Mouse (Mus musculus) forebrain, embryonic 15.5 days (tissue): ENCODE measurements around the gene Ncbp3. TPM values are rescaled to one million over a fixed set of nuclear protein-coding genes. Genes with fewer than 3 reads are reported as not detected.

Experiments used
- ATAC-seq: fragments of 200-750 bp; cut with Nextera tagmentation; replicated peaks from 2 replicates; pipeline ENCODE4 v1.8.0; 2017; ENCODE audit warnings: mild to moderate bottlenecking, moderate TSS enrichment, moderate library complexity
- H3K27ac ChIP-seq: fragments of 300-500 bp; sonication (generic); replicated peaks from 2 replicates; pipeline ENCODE4 v1.5.1; 2015; ENCODE audit warnings: mild to moderate bottlenecking, inconsistent platforms
- H3K27me3 ChIP-seq: fragments of 300-500 bp; sonication (generic); 2 replicates; pipeline ENCODE4 v1.6.1; 2015; ENCODE audit warnings: inconsistent platforms
- H3K36me3 ChIP-seq: fragments of 300-500 bp; sonication (generic); 2 replicates; pipeline ENCODE4 v1.6.1; 2015; ENCODE audit warnings: mild to moderate bottlenecking, inconsistent platforms
- H3K4me1 ChIP-seq: fragments of 300-500 bp; sonication (generic); 2 replicates; pipeline ENCODE4 v1.6.1; 2015; ENCODE audit warnings: inconsistent platforms
- H3K4me2 ChIP-seq: fragments of 300-500 bp; sonication (generic); replicated peaks from 2 replicates; pipeline ENCODE4 v1.6.1; 2015; ENCODE audit warnings: mild to moderate bottlenecking, inconsistent platforms
- H3K4me3 ChIP-seq: fragments of 300-500 bp; sonication (generic); 2 replicates; pipeline ENCODE4 v1.5.1; 2015; ENCODE audit warnings: mild to moderate bottlenecking, inconsistent platforms
- H3K9ac ChIP-seq: fragments of 300-500 bp; sonication (generic); replicated peaks from 2 replicates; pipeline ENCODE4 v1.6.1; 2015; ENCODE audit warnings: mild to moderate bottlenecking, inconsistent platforms
- H3K9me3 ChIP-seq: fragments of 300-500 bp; sonication (generic); 2 replicates; pipeline ENCODE4 v1.6.1; 2016; ENCODE audit warnings: inconsistent platforms
- WGBS: fragments of 180-500 bp; shearing (Covaris S2); methylation state at CpG from one replicate; pipeline ENCODE4 v1.1.7; 2015; ENCODE audit warnings: mixed read lengths; 5-methylcytosine and 5-hydroxymethylcytosine counted together
- polyA plus RNA-seq: library from polyadenylated mRNA; unstranded; fragments of >200 nt; fragmentation: Nextera tagmentation; extraction: Ambion mirVana; gene quantifications from 2 replicates; pipeline ENCODE4 v1.2.1, GENCODE M21; 2015

Ncbp3 gene
- polyA plus RNA-seq, 1 experiment from 2014 or later: 11.1 TPM

DNA sequence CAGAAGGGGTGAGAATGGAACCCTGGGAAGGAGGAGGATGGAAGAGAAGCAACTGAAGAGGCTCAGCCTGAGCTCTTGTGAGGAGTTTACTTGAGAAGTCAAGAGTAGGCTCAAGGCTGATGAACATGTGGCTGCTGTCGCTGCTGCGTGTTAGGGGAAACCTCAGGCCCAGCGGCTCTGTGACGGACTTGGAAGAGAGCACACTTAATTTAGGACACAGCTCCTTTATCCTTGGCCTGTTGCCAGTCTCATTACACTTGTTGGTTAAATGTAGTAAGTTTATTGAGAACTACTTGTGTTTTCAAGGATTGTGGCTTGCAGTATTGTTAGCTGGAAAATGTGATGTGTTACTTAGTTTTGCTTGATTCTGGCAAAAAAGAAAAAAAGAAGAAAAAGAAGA lies 29.1 kb downstream of the Ncbp3 start:
- H3K27me3 ChIP-seq: no peaks in the 10 kb centered on the region
- peaks cover 81% of the 10 kb centered on the region for H3K36me3 ChIP-seq
- no peaks in the 10 kb centered on the region for H3K9me3 ChIP-seq
- WGBS: 57% methylated on average over 4 of the region's 4 CpGs
- H3K9ac ChIP-seq: no peak overlapping the region
- no peak overlapping the region for H3K4me3 ChIP-seq
- no peaks in the 10 kb centered on the region for H3K4me1 ChIP-seq
- H3K4me2 ChIP-seq: no peak overlapping the region
- no peak for ATAC-seq
- no peak overlapping the region for H3K27ac ChIP-seq

DNA sequence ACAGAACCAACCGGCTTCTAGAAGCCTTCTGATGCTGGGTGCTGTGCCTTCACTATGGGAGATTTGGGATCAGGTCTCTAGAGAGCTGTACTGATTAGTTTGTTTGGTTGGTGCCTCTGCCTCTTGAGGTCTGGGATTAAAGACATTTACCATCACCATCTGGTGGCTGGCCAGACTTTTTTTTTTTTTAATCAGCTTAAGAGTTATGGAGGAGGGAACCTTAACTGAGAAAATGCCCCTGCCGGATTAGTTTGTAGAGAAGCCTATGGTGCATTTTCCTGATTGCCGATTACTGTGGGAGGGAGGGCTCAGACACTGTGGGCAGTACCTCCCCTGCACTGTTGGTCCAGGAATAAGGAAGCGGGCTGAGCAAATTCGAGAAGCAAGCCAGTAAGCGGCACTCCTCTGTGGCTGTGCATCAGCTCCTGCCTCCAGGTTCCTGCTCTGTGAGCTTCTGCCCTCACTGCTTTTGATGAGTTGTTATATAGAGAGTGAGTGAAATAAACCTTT lies 29.7 kb downstream of the Ncbp3 start:
- WGBS: 82% methylated on average over 6 of the region's 6 CpGs
- H3K4me1 ChIP-seq: no peaks in the 10 kb centered on the region
- no peak overlapping the region for H3K4me3 ChIP-seq
- H3K9ac ChIP-seq: no peak overlapping the region
- no peak overlapping the region for H3K27ac ChIP-seq
- no peaks in the 10 kb centered on the region for H3K9me3 ChIP-seq
- H3K36me3 ChIP-seq: peaks cover 85% of the 10 kb centered on the region
- H3K27me3 ChIP-seq: no peaks in the 10 kb centered on the region
- H3K4me2 ChIP-seq: no peak overlapping the region
- ATAC-seq: no peak

DNA sequence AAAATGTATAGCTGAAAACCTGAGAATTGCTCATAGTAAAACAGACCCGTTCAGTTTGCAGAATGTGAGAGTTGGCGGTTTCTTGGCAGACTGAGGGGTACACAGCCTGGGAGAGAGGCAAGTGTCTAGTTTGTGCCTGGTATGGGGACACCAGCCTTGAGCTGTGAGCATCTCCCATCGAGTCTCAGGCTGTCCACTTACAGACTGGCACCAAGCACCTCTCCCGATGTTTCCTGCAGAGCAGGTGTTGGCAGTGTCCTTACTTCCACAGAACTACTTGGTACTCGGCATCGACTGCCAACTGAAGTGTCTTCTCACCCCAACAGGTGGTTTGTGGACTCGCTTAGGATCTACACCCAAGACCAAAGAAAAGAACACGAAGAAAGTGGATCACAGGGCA lies 31.0 kb downstream of the Ncbp3 start:
- ATAC-seq: no peak
- H3K4me2 ChIP-seq: no peak overlapping the region
- no peaks in the 10 kb centered on the region for H3K9me3 ChIP-seq
- WGBS: 88% methylated on average over 8 of the region's 8 CpGs
- no peak overlapping the region for H3K4me3 ChIP-seq
- no peak overlapping the region for H3K9ac ChIP-seq
- no peaks in the 10 kb centered on the region for H3K4me1 ChIP-seq
- H3K27me3 ChIP-seq: no peaks in the 10 kb centered on the region
- peaks cover 80% of the 10 kb centered on the region for H3K36me3 ChIP-seq
- H3K27ac ChIP-seq: no peak overlapping the region

DNA sequence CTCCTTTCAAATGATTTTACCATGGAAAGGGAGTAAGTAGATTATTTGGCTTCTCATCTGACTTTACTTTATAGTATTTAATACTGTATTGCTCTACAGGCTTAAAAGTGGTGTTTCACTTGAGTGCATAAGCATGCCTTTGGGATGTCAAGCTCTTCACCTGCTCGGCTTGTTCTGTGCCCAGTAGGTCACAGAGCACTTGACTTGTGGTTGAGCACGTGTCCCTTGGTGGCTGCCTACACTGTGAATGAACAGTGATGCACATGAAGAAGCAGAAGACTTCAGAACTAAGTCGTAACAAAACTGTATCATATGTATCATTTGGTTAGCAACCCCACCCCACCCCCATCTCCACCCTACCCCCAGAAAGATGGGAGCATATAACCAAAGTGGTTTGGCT lies 32.7 kb downstream of the Ncbp3 start:
- 91% methylated on average over 3 of the region's 3 CpGs for WGBS
- ATAC-seq: no peak
- Histone ChIP-seq H3K27ac (no peak overlapping the region), H3K36me3 (peaks cover 75% of the 10 kb centered on the region), H3K9ac (no peak overlapping the region), H3K4me1 (peaks cover 16% of the 10 kb centered on the region), H3K27me3 (no peaks in the 10 kb centered on the region), H3K4me2 (no peak overlapping the region), H3K4me3 (no peak overlapping the region), H3K9me3 (no peaks in the 10 kb centered on the region)

DNA sequence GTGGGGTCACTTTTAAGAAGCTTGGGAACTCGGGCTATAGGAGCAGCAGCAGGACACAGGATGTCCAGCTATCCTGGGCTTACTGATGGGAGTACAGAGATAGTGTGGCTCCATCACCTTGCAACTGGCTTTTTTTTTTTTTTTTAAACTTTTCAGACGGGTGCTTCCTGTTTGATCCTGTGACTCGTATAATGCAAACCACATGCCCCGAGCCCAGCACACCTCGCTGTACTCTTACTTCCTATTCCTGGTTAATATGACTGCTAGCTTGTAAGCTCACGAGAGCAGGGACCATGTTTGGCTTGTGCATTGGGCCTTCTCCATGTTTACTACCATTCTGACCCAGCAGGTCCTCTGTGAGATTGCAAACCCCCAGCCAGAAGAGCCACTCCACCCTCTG lies 36.7 kb downstream of the Ncbp3 start:
- no peaks in the 10 kb centered on the region for H3K27me3 ChIP-seq
- peak overlapping the region; percentile 64 for H3K27ac ChIP-seq
- ATAC-seq: no peak
- H3K9me3 ChIP-seq: no peaks in the 10 kb centered on the region
- peaks cover 22% of the 10 kb centered on the region for H3K4me1 ChIP-seq
- peaks cover 39% of the 10 kb centered on the region for H3K36me3 ChIP-seq
- no peak overlapping the region for H3K4me2 ChIP-seq
- no peak overlapping the region for H3K9ac ChIP-seq
- H3K4me3 ChIP-seq: no peak overlapping the region
- 80% methylated on average over 6 of the region's 6 CpGs for WGBS

DNA sequence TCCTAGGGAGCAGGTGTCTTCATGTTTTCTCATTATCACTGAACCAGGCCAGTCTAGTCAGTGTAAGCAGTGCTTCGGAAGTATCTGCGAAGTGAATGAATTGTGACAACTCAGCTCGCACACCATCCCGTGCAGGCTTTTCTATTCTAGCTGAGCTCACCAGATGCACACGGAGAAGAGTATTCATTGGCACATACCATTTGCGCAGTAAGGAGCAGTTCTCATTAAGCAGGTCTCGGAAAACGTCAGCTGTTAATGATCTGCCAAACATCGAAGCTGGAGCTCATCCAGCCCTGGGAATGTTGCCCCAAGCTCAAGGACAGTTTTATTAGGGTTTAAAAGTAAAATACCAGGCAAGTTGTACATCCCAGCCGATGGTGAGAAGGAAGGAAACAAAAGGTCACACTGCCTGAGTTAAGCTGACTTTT lies 37.2 kb downstream of the Ncbp3 start:
- H3K9ac ChIP-seq: no peak overlapping the region
- peaks cover 22% of the 10 kb centered on the region for H3K4me1 ChIP-seq
- no peaks in the 10 kb centered on the region for H3K9me3 ChIP-seq
- ATAC-seq: peak; percentile 72; the same call in 1 of the 2 replicates
- H3K27me3 ChIP-seq: no peaks in the 10 kb centered on the region
- peaks cover 35% of the 10 kb centered on the region for H3K36me3 ChIP-seq
- WGBS: 47% methylated on average over 10 of the region's 10 CpGs
- H3K4me3 ChIP-seq: no peak overlapping the region
- H3K27ac ChIP-seq: peak overlapping the region; percentile 64
- no peak overlapping the region for H3K4me2 ChIP-seq

DNA sequence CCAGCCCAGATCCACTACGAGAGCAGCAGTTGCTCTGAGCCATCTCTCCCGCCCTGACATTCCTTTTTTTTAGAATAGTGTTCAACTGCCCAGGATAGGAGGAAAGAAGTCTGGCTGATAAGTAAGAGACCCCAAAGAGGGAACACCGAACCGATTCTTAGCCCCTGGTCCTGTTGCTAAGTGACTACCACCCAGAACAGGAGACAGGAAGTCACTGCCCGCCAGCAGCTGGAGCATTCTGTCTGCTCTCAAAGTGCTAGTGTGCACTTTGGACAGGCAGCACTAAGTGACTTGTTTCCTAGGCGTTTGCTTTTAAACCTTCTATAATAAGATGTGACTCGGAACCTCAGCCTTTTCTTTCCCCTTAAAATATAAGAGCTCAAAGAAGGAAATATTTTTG lies 37.8 kb downstream of the Ncbp3 start:
- Histone ChIP-seq H3K4me2 (no peak overlapping the region), H3K27me3 (no peaks in the 10 kb centered on the region), H3K4me1 (peaks cover 22% of the 10 kb centered on the region), H3K27ac (no peak overlapping the region), H3K9ac (no peak overlapping the region), H3K4me3 (no peak overlapping the region), H3K36me3 (peaks cover 33% of the 10 kb centered on the region), H3K9me3 (no peaks in the 10 kb centered on the region)
- no peak for ATAC-seq
- 71% methylated on average over 7 of the region's 7 CpGs for WGBS

DNA sequence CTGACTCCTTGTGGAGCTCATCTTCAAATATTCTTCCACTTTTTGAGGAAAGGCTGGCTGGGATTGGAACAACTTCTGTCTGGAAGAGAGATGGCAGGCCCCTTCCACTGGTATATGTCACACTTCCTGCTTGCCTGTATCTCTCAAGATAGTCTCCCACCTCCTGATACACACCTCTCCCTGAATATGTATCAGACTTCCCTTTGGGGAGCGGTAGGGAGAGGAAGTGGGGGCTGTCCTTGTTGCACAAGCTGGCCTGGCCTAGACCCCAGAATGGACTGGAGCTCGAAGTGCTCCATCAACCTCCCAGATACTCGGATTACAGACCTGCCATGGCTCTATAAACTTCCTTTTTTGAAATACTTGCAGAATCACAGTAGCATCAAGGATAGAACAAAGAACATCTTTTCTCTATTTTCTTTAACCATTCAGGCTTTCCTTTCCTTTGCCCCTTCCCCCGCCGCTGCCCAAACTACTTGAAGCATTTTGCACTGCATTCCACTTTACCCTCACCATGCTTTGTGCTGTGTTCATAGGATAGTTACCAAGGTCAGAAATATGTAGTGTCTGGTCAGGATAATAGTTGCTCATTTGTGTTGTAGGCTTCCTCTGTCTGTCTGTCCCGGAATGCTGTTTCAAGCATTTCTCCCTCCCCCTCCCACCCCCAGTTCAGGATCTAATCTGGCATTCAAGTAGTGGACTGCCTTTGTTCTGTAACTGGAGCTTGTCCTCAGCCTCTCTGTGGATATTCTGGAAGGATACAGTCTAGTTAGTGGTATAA lies 40.3 kb downstream of the Ncbp3 start:
- Histone ChIP-seq H3K9me3 (no peaks in the 10 kb centered on the region), H3K4me1 (peaks cover 22% of the 10 kb centered on the region), H3K4me3 (no peak overlapping the region), H3K27me3 (no peaks in the 10 kb centered on the region), H3K27ac (no peak overlapping the region), H3K4me2 (no peak overlapping the region), H3K9ac (no peak overlapping the region), H3K36me3 (peaks cover 11% of the 10 kb centered on the region; the same call in 1 of the 2 replicates)
- ATAC-seq: no peak
- WGBS: 52% methylated on average over 6 of the region's 6 CpGs

DNA sequence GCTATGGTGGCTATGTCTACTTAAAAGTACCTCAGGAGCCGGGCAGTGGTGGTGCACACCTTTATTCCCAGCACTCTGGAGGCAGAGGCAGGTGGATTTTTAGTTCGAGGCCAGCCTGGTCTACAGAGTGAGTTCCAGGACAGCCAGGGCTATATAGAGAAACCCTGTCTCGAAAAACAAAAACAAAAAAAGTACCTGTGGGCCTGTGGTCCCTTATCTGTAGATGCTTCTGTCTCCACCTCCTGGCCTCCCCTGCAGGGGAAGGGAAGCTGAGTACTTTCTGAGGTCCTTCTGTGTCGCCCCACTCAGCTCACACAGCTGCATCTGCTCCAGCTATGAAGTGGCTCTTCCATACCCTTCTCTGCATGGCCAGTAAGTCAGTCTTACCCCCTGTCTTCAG lies 42.7 kb downstream of the Ncbp3 start, which contains the start of gene Itgae:
Gene Itgae (plus strand): TSS at position 301 of the 400 bp plus-strand sequence.
- no peak for ATAC-seq
- WGBS: 89% methylated on average over 4 of the region's 4 CpGs

DNA sequence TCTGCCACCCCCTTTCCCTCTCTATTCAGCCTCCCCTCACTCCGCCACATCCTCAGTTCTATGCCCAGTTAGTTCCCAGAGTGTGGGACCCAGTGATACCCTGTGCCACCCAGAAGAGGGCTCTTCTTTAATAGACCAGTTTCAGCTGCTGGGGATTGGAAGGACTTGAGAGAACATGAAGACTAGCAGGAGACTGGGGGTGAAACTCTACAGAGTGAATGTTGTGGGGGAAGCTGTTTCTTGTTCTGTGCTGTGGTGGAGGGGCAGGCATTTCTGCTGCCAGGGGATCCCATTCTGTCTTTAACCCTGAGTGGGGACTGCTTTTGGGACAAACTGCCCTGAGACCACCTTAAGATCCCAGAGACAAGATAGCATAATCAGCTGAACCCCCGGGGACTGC lies 43.2 kb downstream of the Ncbp3 start:
- Histone ChIP-seq H3K4me3 (no peak overlapping the region), H3K9me3 (no peaks in the 10 kb centered on the region), H3K27me3 (no peaks in the 10 kb centered on the region), H3K9ac (no peak overlapping the region), H3K4me1 (peaks cover 4% of the 10 kb centered on the region; the same call in 1 of the 2 replicates), H3K4me2 (no peak overlapping the region), H3K36me3 (no peaks in the 10 kb centered on the region), H3K27ac (no peak overlapping the region)
- 78% methylated on average over 2 of the region's 2 CpGs for WGBS
- no peak for ATAC-seq

More for the DNA sequence above, 42.7 kb downstream of the Ncbp3 start, which contains the start of gene Itgae:
- H3K36me3 ChIP-seq: no peaks in the 10 kb centered on the region
- H3K9ac ChIP-seq: no peak within 1 kb of the TSS
- no peak within 1 kb of the TSS for H3K27ac ChIP-seq
- no peak within 1 kb of the TSS for H3K4me2 ChIP-seq
- peaks cover 7% of the 10 kb centered on the region; the same call in 1 of the 2 replicates for H3K4me1 ChIP-seq
- H3K27me3 ChIP-seq: no peaks in the 10 kb centered on the region
- no peak within 1 kb of the TSS for H3K4me3 ChIP-seq
- no peaks in the 10 kb centered on the region for H3K9me3 ChIP-seq

DNA sequence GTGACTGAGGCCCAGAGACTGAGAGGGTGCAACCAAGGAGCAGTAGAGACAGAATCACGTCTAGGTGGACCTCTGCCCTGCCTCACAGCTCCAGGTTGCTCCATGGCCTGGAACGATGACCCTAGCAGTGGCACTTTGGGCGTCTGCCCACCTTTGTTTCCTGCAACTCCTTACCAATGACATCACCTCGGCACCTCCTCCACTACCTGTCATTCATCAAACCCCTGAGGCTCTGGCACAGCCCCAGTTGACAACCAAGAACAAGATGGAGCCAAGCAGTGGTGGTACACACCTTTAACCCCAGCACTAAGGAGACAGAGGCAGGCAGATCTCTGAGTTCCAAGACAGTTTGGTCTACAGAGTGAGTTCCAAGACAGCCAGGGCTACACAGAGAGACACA lies 44.5 kb downstream of the Ncbp3 start:
- Histone ChIP-seq H3K27ac (no peak overlapping the region), H3K9ac (no peak overlapping the region), H3K9me3 (no peaks in the 10 kb centered on the region), H3K36me3 (no peaks in the 10 kb centered on the region), H3K4me2 (no peak overlapping the region), H3K4me1 (peaks cover 4% of the 10 kb centered on the region; the same call in 1 of the 2 replicates), H3K4me3 (no peak overlapping the region), H3K27me3 (no peaks in the 10 kb centered on the region)
- 80% methylated on average over 4 of the region's 4 CpGs for WGBS
- ATAC-seq: no peak

DNA sequence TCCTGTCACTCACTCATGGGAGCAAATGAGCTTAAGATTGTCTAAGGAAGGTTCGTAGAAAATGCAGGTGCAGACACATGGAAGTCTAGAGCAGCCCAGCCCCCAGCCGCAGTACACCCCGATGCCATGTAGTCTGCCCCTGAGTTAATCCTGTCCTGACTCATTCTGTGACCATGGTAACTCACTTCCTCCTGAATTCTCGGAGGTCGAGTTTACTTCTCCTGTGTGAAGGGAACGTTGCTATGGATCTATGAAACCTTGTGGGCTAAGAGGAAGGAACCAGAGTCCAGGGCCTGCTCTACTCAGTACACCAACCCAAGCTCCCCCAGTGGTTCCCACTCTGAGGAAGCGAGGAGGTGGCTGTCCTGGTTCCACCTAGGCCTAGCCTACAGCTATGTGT lies 45.3 kb downstream of the Ncbp3 start:
- WGBS: 82% methylated on average over 7 of the region's 7 CpGs
- Histone ChIP-seq H3K4me1 (peaks cover 4% of the 10 kb centered on the region; the same call in 1 of the 2 replicates), H3K9me3 (no peaks in the 10 kb centered on the region), H3K4me2 (no peak overlapping the region), H3K4me3 (no peak overlapping the region), H3K36me3 (no peaks in the 10 kb centered on the region), H3K27me3 (no peaks in the 10 kb centered on the region), H3K9ac (no peak overlapping the region), H3K27ac (no peak overlapping the region)
- ATAC-seq: no peak
